Mouse (Mus musculus) midbrain, embryonic 11.5 days (tissue): Measurements from ENCODE around the gene Gmfg. TPM values are rescaled to one million over a fixed set of nuclear protein-coding genes. Genes with fewer than 3 reads are reported as not detected.

Experiments used
- ATAC-seq: fragments of 200-750 bp; cut with Nextera tagmentation; 2 replicates; pipeline ENCODE4 v1.8.0; 2017; ENCODE audit warnings: moderate TSS enrichment, moderate library complexity; ENCODE audit not compliant: low FRiP score
- DNase-seq: peaks from one replicate; pipeline ENCODE4 v3.0.0; 2015; ENCODE audit warnings: low spot score; ENCODE audit errors: missing footprints
- H3K27ac ChIP-seq: fragments of 300-500 bp; sonication (generic); 2 replicates; pipeline ENCODE4 v1.5.1; 2014; ENCODE audit warnings: low read depth, low read length
- H3K27me3 ChIP-seq: fragments of 300-500 bp; sonication (generic); 2 replicates; pipeline ENCODE4 v1.6.1; 2014; ENCODE audit warnings: mild to moderate bottlenecking, low read length, moderate library complexity, mixed read lengths; ENCODE audit not compliant: control insufficient read depth, insufficient read depth
- H3K36me3 ChIP-seq: fragments of 300-500 bp; sonication (generic); 2 replicates; pipeline ENCODE4 v1.6.1; 2014; ENCODE audit warnings: mild to moderate bottlenecking, low read length, moderate library complexity, mixed read lengths; ENCODE audit not compliant: control insufficient read depth, insufficient read depth
- H3K4me1 ChIP-seq: fragments of 300-500 bp; sonication (generic); 2 replicates; pipeline ENCODE4 v1.6.1; 2014; ENCODE audit warnings: low read length; ENCODE audit not compliant: control insufficient read depth, insufficient read depth
- H3K4me2 ChIP-seq: fragments of 300-500 bp; sonication (generic); 2 replicates; pipeline ENCODE4 v1.6.1; 2014; ENCODE audit warnings: mild to moderate bottlenecking, moderate library complexity
- H3K4me3 ChIP-seq: fragments of 300-500 bp; sonication (generic); 2 replicates; pipeline ENCODE4 v1.5.1; 2014; ENCODE audit warnings: low read depth, low read length
- H3K9ac ChIP-seq: fragments of 300-500 bp; sonication (generic); 2 replicates; pipeline ENCODE4 v1.6.1; 2014; ENCODE audit warnings: low read length
- H3K9me3 ChIP-seq: fragments of 300-500 bp; sonication (generic); 2 replicates; pipeline ENCODE4 v1.6.1; 2016; ENCODE audit warnings: low read length; ENCODE audit not compliant: control insufficient read depth
- WGBS: fragments of 180-500 bp; shearing (Covaris S2); extraction: QIAGEN DNeasy Blood & Tissue Kit; methylation state at CpG from one replicate; pipeline ENCODE4 v1.1.7; 2014; 5-methylcytosine and 5-hydroxymethylcytosine counted together
- polyA plus RNA-seq: library from polyadenylated mRNA; unstranded; fragments of >200 nt; fragmentation: Nextera tagmentation; extraction: Ambion mirVana; gene quantifications from 2 replicates; pipeline ENCODE4 v1.2.1, GENCODE M21; 2014

Gene Gmfg
- 6.3 and 7.5 TPM in 2 replicates for polyA plus RNA-seq

DNA sequence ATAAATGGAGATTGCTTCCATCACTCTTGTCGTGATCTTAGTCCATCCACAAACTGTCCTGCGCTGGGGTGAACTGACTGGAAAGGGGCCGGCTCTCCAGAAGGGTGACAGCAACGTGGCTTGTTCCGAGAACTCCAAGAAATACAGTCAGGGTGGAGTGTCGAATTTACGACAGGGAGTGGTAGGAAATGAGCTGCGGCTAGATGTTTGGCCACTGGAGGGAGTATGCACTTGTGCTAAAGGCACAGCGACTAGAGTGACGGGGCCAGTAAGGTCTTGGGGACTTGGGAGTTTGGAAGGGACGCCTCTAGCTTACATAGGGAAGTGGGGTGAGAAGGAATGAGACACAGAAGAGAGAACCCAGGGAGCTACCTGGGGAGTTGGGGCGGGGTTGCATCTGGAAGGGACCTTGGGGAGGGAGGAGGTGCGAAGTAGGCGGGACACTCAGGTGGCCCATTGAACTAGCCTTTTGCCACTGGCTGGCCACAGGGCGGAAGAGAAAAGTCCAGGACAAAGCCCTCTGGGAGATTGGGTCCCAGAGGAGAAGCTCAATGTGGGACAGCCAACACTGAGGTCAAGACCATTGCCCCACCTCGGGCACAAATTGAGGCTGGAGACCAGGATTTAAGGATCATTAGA, at the start of gene Gmfg:
TSS of gene Gmfg (plus strand) at position 516 of the 639 bp plus-strand sequence.
- ATAC-seq: peak; percentile 17
- no peak within 1 kb of the TSS for H3K27ac ChIP-seq
- 2% methylated on average over 16 of the region's 16 CpGs for WGBS

GRCm38 (mm10) chr7:28390331-28390730, 46.9 kb upstream of the Gmfg start:
- ATAC-seq: no peak
- H3K9me3 ChIP-seq: no peaks in the 10 kb centered on the region
- DNase-seq: no peak
- WGBS: 96% methylated on average over 3 of the region's 3 CpGs
- H3K9ac ChIP-seq: no peak overlapping the region
- H3K4me1 ChIP-seq: peaks cover 12% of the 10 kb centered on the region
- no peak overlapping the region for H3K27ac ChIP-seq
- H3K4me2 ChIP-seq: no peak overlapping the region
- no peak overlapping the region for H3K4me3 ChIP-seq
- H3K27me3 ChIP-seq: no peaks in the 10 kb centered on the region
- peaks cover 3% of the 10 kb centered on the region; the same call in 1 of the 2 replicates for H3K36me3 ChIP-seq

More for the DNA sequence above, at the start of gene Gmfg:
- Histone ChIP-seq H3K4me3 (peak within 1 kb of the TSS; percentile 92), H3K27me3 (no peaks in the 10 kb centered on the region), H3K4me1 (peaks cover 17% of the 10 kb centered on the region), H3K36me3 (no peaks in the 10 kb centered on the region), H3K9me3 (no peaks in the 10 kb centered on the region), H3K4me2 (peak within 1 kb of the TSS; percentile 47), H3K9ac (peak within 1 kb of the TSS; percentile 51)
- peak; percentile 98 for DNase-seq

- Histone ChIP-seq H3K27me3 (no peaks in the 10 kb centered on the region), H3K27ac (peak within 1 kb of the TSS; percentile 10; the same call in 1 of the 2 replicates), H3K9ac (peak within 1 kb of the TSS; percentile 87), H3K4me2 (peak within 1 kb of the TSS; percentile 93), H3K4me3 (peak within 1 kb of the TSS; percentile 74), H3K9me3 (no peaks in the 10 kb centered on the region), H3K36me3 (peaks cover 14% of the 10 kb centered on the region), H3K4me1 (peaks cover 12% of the 10 kb centered on the region)
- DNase-seq (peak; percentile 98), ATAC-seq (peak; percentile 98)
- under 1% methylated on average over 58 of the region's 58 CpGs for WGBS
These were observed 44.6 kb upstream of the Gmfg start, which contains the start of the genes Med29 and Paf1 for GRCm38 (mm10) chr7:28392429-28393271. Med29 (minus strand) TSS chr7:28392708. Paf1 (plus strand) TSS chr7:28392951.

GRCm38 (mm10) chr7:28393272-28393951, 43.8 kb upstream of the Gmfg start:
- ATAC-seq: peak; percentile 11; the same call in 1 of the 2 replicates
- peak overlapping the region; percentile 87 for H3K9ac ChIP-seq
- peak overlapping the region; percentile 93 for H3K4me2 ChIP-seq
- no peaks in the 10 kb centered on the region for H3K9me3 ChIP-seq
- H3K4me1 ChIP-seq: peaks cover 12% of the 10 kb centered on the region
- WGBS: 9% methylated on average over 22 of the region's 22 CpGs
- peak overlapping the region; percentile 67 for H3K4me3 ChIP-seq
- H3K27me3 ChIP-seq: no peaks in the 10 kb centered on the region
- H3K36me3 ChIP-seq: peaks cover 17% of the 10 kb centered on the region
- DNase-seq: no peak
- peak overlapping the region; percentile 10; the same call in 1 of the 2 replicates for H3K27ac ChIP-seq

- no peaks in the 10 kb centered on the region for H3K27me3 ChIP-seq
- no peak overlapping the region for H3K4me3 ChIP-seq
- ATAC-seq (no peak), DNase-seq (no peak)
- no peak overlapping the region for H3K27ac ChIP-seq
- H3K9me3 ChIP-seq: no peaks in the 10 kb centered on the region
- no peak overlapping the region for H3K9ac ChIP-seq
- H3K4me1 ChIP-seq: peaks cover 12% of the 10 kb centered on the region
- peaks cover 26% of the 10 kb centered on the region for H3K36me3 ChIP-seq
- 91% methylated on average over 4 of the region's 4 CpGs for WGBS
- no peak overlapping the region for H3K4me2 ChIP-seq
These were observed 41.8 kb upstream of the Gmfg start for GRCm38 (mm10) chr7:28395425-28395824.

GRCm38 (mm10) chr7:28398000-28398399, 39.2 kb upstream of the Gmfg start:
- peaks cover 37% of the 10 kb centered on the region for H3K36me3 ChIP-seq
- ATAC-seq: no peak

DNA sequence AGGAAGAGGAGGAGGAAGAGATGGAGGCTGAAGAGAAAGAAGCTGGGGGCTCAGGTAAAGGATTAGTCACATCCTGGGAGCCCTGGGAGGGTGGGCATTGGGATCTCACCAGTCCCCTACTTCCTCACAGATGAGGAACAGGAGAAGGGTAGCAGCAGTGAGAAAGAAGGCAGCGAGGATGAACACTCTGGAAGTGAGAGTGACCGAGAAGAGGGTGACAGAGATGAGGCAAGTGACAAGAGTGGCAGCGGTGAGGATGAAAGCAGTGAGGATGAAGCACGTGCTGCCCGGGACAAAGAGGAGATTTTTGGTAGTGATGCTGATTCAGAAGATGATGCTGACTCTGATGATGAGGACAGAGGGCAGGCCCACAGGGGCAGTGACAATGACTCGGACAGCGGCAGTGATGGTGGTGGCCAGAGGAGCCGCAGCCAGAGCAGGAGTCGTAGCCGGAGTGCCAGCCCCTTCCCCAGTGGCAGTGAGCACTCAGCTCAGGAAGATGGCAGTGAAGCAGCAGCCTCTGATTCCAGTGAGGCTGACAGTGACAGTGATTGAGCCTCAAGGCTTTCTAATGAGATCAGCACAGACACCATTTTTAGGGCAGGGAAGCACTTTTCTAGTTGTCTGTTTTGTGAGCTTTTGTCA, 38.4 kb upstream of the Gmfg start:
- H3K9me3 ChIP-seq: no peaks in the 10 kb centered on the region
- peaks cover 44% of the 10 kb centered on the region for H3K36me3 ChIP-seq
- no peak overlapping the region for H3K4me3 ChIP-seq
- WGBS: 93% methylated on average over 10 of the region's 10 CpGs
- no peaks in the 10 kb centered on the region for H3K27me3 ChIP-seq
- ATAC-seq (no peak), DNase-seq (no peak)
- H3K4me1 ChIP-seq: peaks cover under 1% of the 10 kb centered on the region; the same call in 1 of the 2 replicates
- no peak overlapping the region for H3K27ac ChIP-seq
- no peak overlapping the region for H3K9ac ChIP-seq
- H3K4me2 ChIP-seq: no peak overlapping the region

More at GRCm38 (mm10) chr7:28398000-28398399, 39.2 kb upstream of the Gmfg start:
- Histone ChIP-seq H3K9ac (no peak overlapping the region), H3K9me3 (no peaks in the 10 kb centered on the region), H3K27ac (no peak overlapping the region), H3K4me3 (no peak overlapping the region), H3K27me3 (no peaks in the 10 kb centered on the region), H3K4me2 (no peak overlapping the region), H3K4me1 (peaks cover 6% of the 10 kb centered on the region)
- 69% methylated on average over 3 of the region's 3 CpGs for WGBS
- peak; percentile 88 for DNase-seq

DNA sequence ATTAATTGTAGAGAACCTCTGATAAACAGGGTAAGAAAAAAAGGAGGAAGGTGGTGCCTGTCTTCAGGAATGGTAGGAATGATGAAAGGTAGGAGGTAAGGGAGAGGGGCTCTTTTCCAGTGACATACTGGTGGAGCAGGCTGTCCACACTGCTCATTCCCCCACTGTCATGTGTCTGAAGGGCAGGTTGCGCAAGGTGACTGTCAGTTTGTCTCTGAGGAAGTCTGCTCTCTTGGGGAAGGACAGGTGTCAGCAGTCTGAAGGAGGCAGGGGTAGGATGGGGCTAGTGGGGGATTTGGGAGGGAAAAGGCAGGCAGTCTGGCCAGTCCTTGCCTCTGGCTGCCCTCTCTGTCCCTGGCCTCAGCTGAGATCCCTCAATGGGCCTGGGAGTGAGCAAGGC, 36.2 kb upstream of the Gmfg start:
- no peak for DNase-seq
- Histone ChIP-seq H3K4me3 (no peak overlapping the region), H3K27ac (no peak overlapping the region), H3K9me3 (no peaks in the 10 kb centered on the region), H3K4me1 (no peaks in the 10 kb centered on the region), H3K36me3 (peaks cover 53% of the 10 kb centered on the region), H3K9ac (no peak overlapping the region), H3K27me3 (no peaks in the 10 kb centered on the region), H3K4me2 (no peak overlapping the region)
- 91% methylated on average over 1 of the region's 1 CpGs for WGBS
- no peak for ATAC-seq
